Mouse (Mus musculus): ENCODE measurements at regions not wholly inside any gene's neighbourhood (a gene's known extent, or its start where the extent isn't known, plus 50 kb on each side); places are given as distances from the start of the nearest gene placed in this dataset.

- intact Hi-C loops (cut with DNase I), result no loop called here
- DNase-seq (ENCODE audit: low spot score in 2 of 2), result no peak
Measured at GRCm38 (mm10) chr6:61115250-61115649, 64.9 kb upstream of the Ccser1 start.

GRCm38 (mm10) chr6:61119590-61119989, 60.5 kb upstream of the Ccser1 start:
- intact Hi-C loops (cut with DNase I), result no loop called here
- DNase-seq (ENCODE audit: low spot score in 2 of 2), result peak in 1 of 2 experiments; percentile 32

GRCm38 (mm10) chr6:61125431-61125830, 54.7 kb upstream of the Ccser1 start:
- intact Hi-C loops (cut with DNase I), result no loop called here
- DNase-seq (ENCODE audit: low spot score in 2 of 2), result no peak

GRCm38 (mm10) chr6:61127238-61127637, 52.9 kb upstream of the Ccser1 start:
- intact Hi-C loops (cut with DNase I), result no loop called here
- no peak for DNase-seq (ENCODE audit: low spot score in 2 of 2)

- intact Hi-C loops (cut with DNase I), result no loop called here
- no peak for DNase-seq (ENCODE audit: low spot score in 2 of 2)
Measured at GRCm38 (mm10) chr6:61128211-61128610, 51.9 kb upstream of the Ccser1 start.

Measured in left cerebral cortex, postnatal 25 days (tissue).